Mouse (Mus musculus) MEL (cell line): ENCODE measurements around the gene Cdc42ep5. TPM values are rescaled to one million over a fixed set of nuclear protein-coding genes. Genes with fewer than 3 reads are reported as not detected.
"Not testable (repeated sequence)": the region's sequence is repeated elsewhere in the genome, so short reads cannot be mapped to it uniquely, and the experiment has no call there.

Source experiments
- DNase-seq: peaks from one replicate; pipeline ENCODE4 v3.0.0; 2011; ENCODE audit warnings: low read depth, low spot score
- H3K27ac ChIP-seq: 2 replicates; pipeline ENCODE4 v1.5.1; 2012; ENCODE audit warnings: low read depth, mild to moderate bottlenecking, control low read depth, low read length, moderate library complexity; ENCODE audit not compliant: control insufficient read depth
- H3K27me3 ChIP-seq, 2 experiments: fragments of 150-350 bp in 1 of 2; sonication (generic) in 1 of 2; 2 replicates each; pipeline ENCODE4 v1.6.1; 2012; ENCODE audit warnings: low read length in 2 of 2, mild to moderate bottlenecking in 2 of 2, improper control_type of control experiment in 1 of 2, moderate library complexity in 1 of 2; ENCODE audit not compliant: insufficient read depth in 2 of 2, control insufficient read depth in 1 of 2
- H3K36me3 ChIP-seq, 2 experiments: 2 replicates each; pipeline ENCODE4 v1.6.1; 2012 to 2014; ENCODE audit warnings: low read length in 2 of 2, improper control_type of control experiment in 1 of 2, inconsistent platforms in 1 of 2, mild to moderate bottlenecking in 1 of 2; ENCODE audit not compliant: insufficient read depth in 2 of 2, control insufficient read depth in 1 of 2
- H3K4me1 ChIP-seq, 2 experiments: fragments of 150-350 bp in 1 of 2; sonication (generic) in 1 of 2; 2 replicates each; pipeline ENCODE4 v1.6.1; 2012; ENCODE audit warnings: low read length in 2 of 2, improper control_type of control experiment in 1 of 2, mild to moderate bottlenecking in 1 of 2; ENCODE audit not compliant: insufficient read depth in 2 of 2, control insufficient read depth in 1 of 2
- H3K4me3 ChIP-seq, 2 experiments: fragments of 150-350 bp in 1 of 2; sonication (generic) in 1 of 2; 2 replicates each; pipeline ENCODE4 v1.5.1; 2012; ENCODE audit warnings: low read depth in 2 of 2, low read length in 2 of 2, mild to moderate bottlenecking in 2 of 2, moderate library complexity in 2 of 2, control low read depth in 1 of 2, improper control_type of control experiment in 1 of 2; ENCODE audit not compliant: control insufficient read depth in 1 of 2, insufficient read depth in 1 of 2
- H3K79me2 ChIP-seq: 2 replicates; pipeline ENCODE4 v1.6.1; 2012; ENCODE audit warnings: mild to moderate bottlenecking, low read length, moderate library complexity; ENCODE audit not compliant: control insufficient read depth, poor library complexity, insufficient read depth
- H3K9ac ChIP-seq: 2 replicates; pipeline ENCODE4 v1.6.1; 2012; ENCODE audit warnings: low read depth, mild to moderate bottlenecking, control low read depth, low read length, moderate library complexity; ENCODE audit not compliant: control insufficient read depth, poor library complexity, severe bottlenecking
- H3K9me3 ChIP-seq: fragments of 150-350 bp; sonication (generic); replicated peaks from 2 replicates; pipeline ENCODE4 v1.6.1; 2012; ENCODE audit warnings: mild to moderate bottlenecking, low read length, improper control_type of control experiment, moderate library complexity; ENCODE audit not compliant: insufficient read depth
- BHLHE40 ChIP-seq: IDR thresholded peaks from 2 replicates; pipeline ENCODE4 v1.6.1; 2012; ENCODE audit warnings: low read depth, mild to moderate bottlenecking, inconsistent platforms, low read length, improper control_type of control experiment, borderline replicate concordance
- E2F4 ChIP-seq: IDR thresholded peaks from 2 replicates; pipeline ENCODE4 v1.6.1; 2011; ENCODE audit warnings: low read depth, low read length, improper control_type of control experiment, borderline replicate concordance
- ELF1 ChIP-seq: IDR thresholded peaks from 2 replicates; pipeline ENCODE4 v1.6.1; 2014; ENCODE audit warnings: low read depth, mild to moderate bottlenecking, inconsistent platforms, low read length, improper control_type of control experiment, moderate library complexity
- ETS1 ChIP-seq: IDR thresholded peaks from 2 replicates; pipeline ENCODE4 v1.6.1; 2012; ENCODE audit warnings: low read depth, mild to moderate bottlenecking, inconsistent platforms, low read length, improper control_type of control experiment, moderate library complexity
- GABPA ChIP-seq: IDR thresholded peaks from 2 replicates; pipeline ENCODE4 v1.6.1; 2012; ENCODE audit warnings: low read depth, mild to moderate bottlenecking, inconsistent platforms, low read length, improper control_type of control experiment, moderate library complexity
- MAX ChIP-seq: IDR thresholded peaks from 2 replicates; pipeline ENCODE4 v1.6.1; 2011; ENCODE audit warnings: low read length, improper control_type of control experiment
- MXI1 ChIP-seq: IDR thresholded peaks from 2 replicates; pipeline ENCODE4 v1.6.1; 2011; ENCODE audit warnings: mild to moderate bottlenecking, low read depth, low read length, improper control_type of control experiment
- MYB ChIP-seq: IDR thresholded peaks from 2 replicates; pipeline ENCODE4 v1.6.1; 2011; ENCODE audit warnings: mild to moderate bottlenecking, low read depth, low read length, improper control_type of control experiment
- POLR2AphosphoS5 ChIP-seq: IDR thresholded peaks from 2 replicates; pipeline ENCODE4 v1.6.1; 2012; ENCODE audit warnings: low read depth, borderline replicate concordance, mild to moderate bottlenecking, inconsistent platforms, low read length, moderate library complexity, mixed read lengths
- TAL1 ChIP-seq: IDR thresholded peaks from 2 replicates; pipeline ENCODE4 v1.6.1; 2012; ENCODE audit warnings: mild to moderate bottlenecking, inconsistent platforms, low read length, moderate library complexity, mixed read lengths
- TBP ChIP-seq: IDR thresholded peaks from 2 replicates; pipeline ENCODE4 v1.8.0; 2011; ENCODE audit warnings: low read depth, low read length, improper control_type of control experiment
- USF2 ChIP-seq, 2 experiments: IDR thresholded peaks; 2 replicates each; pipeline ENCODE4 v1.6.1; 2011 to 2012; ENCODE audit warnings: improper control_type of control experiment in 2 of 2, low read length in 2 of 2, borderline replicate concordance in 1 of 2, inconsistent platforms in 1 of 2, low read depth in 1 of 2, mild to moderate bottlenecking in 1 of 2; ENCODE audit not compliant: insufficient read depth in 1 of 2
- ZMIZ1 ChIP-seq: IDR thresholded peaks from 2 replicates; pipeline ENCODE4 v1.6.1; 2012; ENCODE audit warnings: low read depth, mild to moderate bottlenecking, inconsistent platforms, low read length, improper control_type of control experiment, moderate library complexity
- polyA plus RNA-seq, 2 experiments: library from polyadenylated mRNA; stranded (reverse) in 1 of 2; unstranded in 1 of 2; fragments of >175 nt in 1 of 2; fragments of >200 nt in 1 of 2; gene quantifications; 2 replicates each; pipeline versions ENCODE4 v1.2.1 to v1.2.4; 2012; ENCODE audit warnings: low replicate concordance in 2 of 2, low read depth in 1 of 2; ENCODE audit not compliant: insufficient read length in 2 of 2, insufficient read depth in 1 of 2, missing spikeins in 1 of 2
- total RNA-seq: library from RNA; depleted of rRNA; stranded (reverse); fragments of 300-350 nt; gene quantifications from 2 replicates; pipeline ENCODE4 v1.2.3, GENCODE M21; 2012

The Cdc42ep5 gene
- total and polyA plus RNA-seq, 3 experiments, result 0.24 TPM; not detected in 2

DNA sequence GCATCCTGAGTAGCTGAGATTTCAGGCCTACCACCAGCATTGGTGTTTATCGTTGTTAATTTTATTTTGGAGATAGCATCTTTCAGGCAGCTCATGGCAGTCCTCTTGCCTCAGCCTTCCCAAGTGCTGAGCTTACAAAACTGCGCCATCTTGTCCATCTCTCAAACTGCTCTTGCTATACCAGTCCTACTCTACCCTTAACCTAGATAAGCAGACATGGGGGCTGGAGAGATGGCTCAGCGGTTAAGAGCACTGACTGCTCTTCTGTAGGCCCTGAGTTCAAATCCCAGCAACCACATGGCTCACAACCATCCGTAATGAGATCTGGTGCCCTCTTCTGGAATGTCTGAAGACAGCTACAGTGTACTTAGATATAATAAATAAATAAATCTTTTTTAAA lies 3.1 kb downstream of the Cdc42ep5 start:
- H3K4me1 ChIP-seq, DNase-seq, H3K9ac ChIP-seq, H3K79me2 ChIP-seq, H3K27ac ChIP-seq, H3K9me3 ChIP-seq, H3K27me3 ChIP-seq, H3K36me3 ChIP-seq, H3K4me3 ChIP-seq: not testable (repeated sequence)
- TF ChIP-seq TBP, result peak; percentile 71; the same call in 1 of the 2 replicates

DNA sequence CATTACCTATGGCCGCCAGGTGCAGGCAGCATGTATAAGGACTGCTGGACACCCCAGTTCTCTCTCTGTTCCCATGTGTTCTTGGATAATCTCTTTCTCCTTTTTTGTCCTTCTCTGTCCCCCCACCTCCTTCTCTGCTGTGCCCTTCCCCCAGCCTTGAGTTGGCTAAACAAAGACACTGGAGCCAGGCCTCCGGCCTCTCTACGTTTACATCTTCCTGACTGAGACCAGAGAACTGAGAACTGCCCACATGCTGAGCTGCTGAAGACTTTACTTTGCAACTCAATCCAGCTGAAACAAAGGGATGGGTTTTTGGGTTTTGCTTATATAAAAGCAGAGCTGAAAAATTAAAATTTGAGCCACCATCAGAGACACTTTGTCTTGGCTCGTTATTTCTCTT lies 9.7 kb downstream of the Cdc42ep5 start:
- no peak for DNase-seq
- Histone ChIP-seq H3K79me2 (no peaks in the 10 kb centered on the region), H3K4me1 (0 out of 4 replicates have a peak, but pooled peaks cover 0 to 4% of the 10 kb centered on the region in 2 experiments), H3K9me3 (no peaks in the 10 kb centered on the region), H3K27ac (no peak overlapping the region), H3K4me3 (no peak overlapping the region), H3K27me3 (peaks cover 2 to 5% of the 10 kb centered on the region in 2 experiments), H3K9ac (no peak overlapping the region), H3K36me3 (no peaks in the 10 kb centered on the region)
- no peak for TF ChIP-seq USF2 (IDR thresholded peaks at IDR 0.05; ENCODE audit: borderline replicate concordance in 1 of 2, insufficient read depth in 1 of 2, low read depth in 1 of 2, low read length in 2 of 2)
- no peak for TF ChIP-seq ELF1
- TF ChIP-seq POLR2AphosphoS5, result no peak
- TF ChIP-seq MAX, result no peak
- no peak for TF ChIP-seq ETS1
- TF ChIP-seq E2F4, result no peak
- no peak for TF ChIP-seq MYB
- TF ChIP-seq BHLHE40, result no peak
- TF ChIP-seq ZMIZ1, result no peak
- TF ChIP-seq MXI1, result no peak
- no peak for TF ChIP-seq GABPA

DNA sequence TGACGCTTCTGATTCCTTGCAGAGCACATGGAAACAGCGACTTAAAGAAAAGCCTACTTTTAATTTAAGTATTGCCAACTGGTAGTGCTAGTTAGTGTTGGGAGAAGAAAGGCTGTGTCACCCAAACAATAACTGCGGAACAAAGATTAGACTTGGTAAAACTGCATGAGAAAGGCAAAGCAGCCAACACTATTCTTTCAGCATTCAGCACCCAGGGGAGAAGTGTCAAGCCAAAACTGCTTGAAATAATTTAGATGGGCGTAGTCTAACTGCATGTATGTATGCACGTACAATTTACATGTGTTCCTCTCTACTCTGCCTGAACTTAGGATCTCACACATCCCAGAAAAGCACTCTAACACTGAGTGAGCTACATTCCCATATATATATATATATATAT lies 10.3 kb downstream of the Cdc42ep5 start:
- no peak for DNase-seq
- no peak overlapping the region for H3K4me3 ChIP-seq
- H3K27me3 ChIP-seq, result peaks cover 2 to 5% of the 10 kb centered on the region in 2 experiments
- H3K4me1 ChIP-seq, result 0 out of 4 replicates have a peak, but pooled peaks cover 0 to 4% of the 10 kb centered on the region in 2 experiments
- no peaks in the 10 kb centered on the region for H3K9me3 ChIP-seq
- H3K36me3 ChIP-seq, result no peaks in the 10 kb centered on the region
- H3K27ac ChIP-seq, result no peak overlapping the region
- TF ChIP-seq TBP, result no peak
- no peak for TF ChIP-seq TAL1
- no peak overlapping the region for H3K9ac ChIP-seq
- peaks cover 2% of the 10 kb centered on the region; the same call in 1 of the 2 replicates for H3K79me2 ChIP-seq
